ENCODE assay signal across 27 mouse cellular contexts in the genomic region with DNA sequence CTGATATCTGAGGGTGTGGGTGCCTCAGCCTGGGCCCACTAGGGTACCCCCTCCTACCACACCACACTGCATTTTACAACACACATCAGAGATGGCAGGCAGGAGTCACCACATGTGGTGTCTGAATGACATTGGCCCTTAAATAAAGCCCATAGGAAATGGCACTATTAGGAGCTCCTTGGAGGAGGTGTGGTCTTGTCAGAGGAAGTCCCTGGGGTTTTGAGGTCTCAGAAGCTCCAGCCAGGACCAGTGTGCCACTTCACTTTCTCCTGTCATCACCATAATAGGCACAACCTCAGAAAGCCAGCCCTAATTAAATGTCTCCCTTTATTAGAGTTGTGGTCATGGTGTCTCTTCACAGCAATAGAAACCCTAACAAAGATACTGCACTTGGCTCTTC. TPM values are rescaled to one million over a fixed set of nuclear protein-coding genes. Genes with fewer than 3 reads are reported as not detected.
DNase-seq lines count a peak whose midpoint lies in the region; ATAC-seq lines count a peak whose summit lies in the region.
"Had no signal": no experiment of that assay in that cellular context is flagged by ENCODE, and none has a peak within 500 bp of the region (broad histone marks: within the 10 kb centered on the region; RNA-seq: fewer than 3 reads in every experiment).

No protein-coding gene starts in this region.

- peak overlapping the region; percentile 67 for H3K4me3 ChIP-seq in megakaryocyte, embryonic 14.5 days (replicated peaks)
- no peak overlapping the region for H3K4me3 ChIP-seq in hindbrain, embryonic 14.5 days (replicated peaks; ENCODE audit: low read length)
- H3K4me3 ChIP-seq: embryonic facial prominence, embryonic 13.5 days; embryonic facial prominence, embryonic 15.5 days; erythroblast, embryonic 14.5 days; forebrain, embryonic 10.5 days; forebrain, embryonic 12.5 days had no signal

- H3K4me2 ChIP-seq in hindbrain, embryonic 14.5 days (replicated peaks), result no peak overlapping the region
- H3K4me2 ChIP-seq: embryonic facial prominence, embryonic 13.5 days; embryonic facial prominence, embryonic 15.5 days; forebrain, embryonic 12.5 days had no signal

- peak; percentile 16 for DNase-seq in splenic B cell, adult 2 months (ENCODE audit: low read depth, low spot score)
- DNase-seq in hindbrain, embryonic 14.5 days (ENCODE audit: low spot score), result no peak
- DNase-seq in right cerebral cortex, adult 2 months (ENCODE audit: low spot score in 2 of 2), result no peak
- DNase-seq: adrenal gland, adult 2 months; adrenal gland, postnatal 10 days; adrenal gland, postnatal 25 days; cerebellum, adult 11-12 months; cerebellum, adult 2 months; cerebellum, adult 9-10 months; cerebellum, postnatal 10 days; cerebellum, postnatal 25 days; embryo, embryonic 11 days had no signal

- H3K27ac ChIP-seq in hindbrain, embryonic 14.5 days, result no peak overlapping the region
- H3K27ac ChIP-seq: embryonic facial prominence, embryonic 13.5 days; embryonic facial prominence, embryonic 15.5 days; forebrain, embryonic 10.5 days; forebrain, embryonic 12.5 days had no signal

- peaks cover 38% of the 10 kb centered on the region for H3K36me3 ChIP-seq in megakaryocyte, embryonic 14.5 days (replicated peaks; ENCODE audit: low read length)
- H3K36me3 ChIP-seq in splenic B cell, adult 2 months (ENCODE audit: control insufficient read depth, insufficient read depth, low read length, poor library complexity, severe bottlenecking), result no peaks in the 10 kb centered on the region
- H3K36me3 ChIP-seq in hindbrain, embryonic 14.5 days (replicated peaks; ENCODE audit: control insufficient read depth, insufficient read depth), result no peaks in the 10 kb centered on the region
- H3K36me3 ChIP-seq: embryonic facial prominence, embryonic 13.5 days; embryonic facial prominence, embryonic 15.5 days; forebrain, embryonic 10.5 days; forebrain, embryonic 12.5 days; G1E had no signal

- ATAC-seq in megakaryocyte, adult 5-6 weeks (ENCODE audit: poor library complexity, severe bottlenecking), result no peak
- peak; percentile 95 for ATAC-seq in common myeloid progenitor, adult 5-6 weeks (replicated peaks; ENCODE audit: low read depth, poor library complexity, severe bottlenecking)
- ATAC-seq in hematopoietic stem cell, adult 5-6 weeks (replicated peaks in 1 of 2; ENCODE audit: insufficient read depth in 1 of 2, low FRiP score in 2 of 2, low TSS enrichment in 1 of 2, low read depth in 1 of 2, poor library complexity in 2 of 2, severe bottlenecking in 2 of 2), result peak; percentile 79 to 80
- no peak for ATAC-seq in cerebellum, adult (ENCODE audit: insufficient number of reproducible peaks, low FRiP score, low TSS enrichment)
- ATAC-seq in hindbrain, embryonic 14.5 days (ENCODE audit: low FRiP score), result no peak
- ATAC-seq: activated CD4-positive, CD25-positive, alpha-beta regulatory T cell, adult 4 months; forebrain, embryonic 14.5 days; forebrain, embryonic 16.5 days; Patski had no signal

- peaks cover 82% of the 10 kb centered on the region for H3K4me1 ChIP-seq in megakaryocyte, embryonic 14.5 days
- H3K4me1 ChIP-seq in hindbrain, embryonic 14.5 days (replicated peaks; ENCODE audit: control insufficient read depth, insufficient read depth, low read length), result no peaks in the 10 kb centered on the region
- H3K4me1 ChIP-seq: embryonic facial prominence, embryonic 13.5 days; embryonic facial prominence, embryonic 15.5 days had no signal

- no peak overlapping the region for H3K9ac ChIP-seq in hindbrain, embryonic 14.5 days
- H3K9ac ChIP-seq: embryonic facial prominence, embryonic 13.5 days; embryonic facial prominence, embryonic 15.5 days; forebrain, embryonic 12.5 days had no signal

- no peaks in the 10 kb centered on the region for H3K27me3 ChIP-seq in megakaryocyte, embryonic 14.5 days (replicated peaks)
- no peaks in the 10 kb centered on the region for H3K27me3 ChIP-seq in splenic B cell, adult 2 months (ENCODE audit: control insufficient read depth, insufficient read depth, low read length, poor library complexity, severe bottlenecking)
- H3K27me3 ChIP-seq in hindbrain, embryonic 14.5 days (ENCODE audit: control insufficient read depth, insufficient read depth, low read length), result no peaks in the 10 kb centered on the region
- H3K27me3 ChIP-seq: embryonic facial prominence, embryonic 13.5 days; embryonic facial prominence, embryonic 15.5 days; forebrain, embryonic 12.5 days; Patski had no signal

- no peaks in the 10 kb centered on the region for H3K9me3 ChIP-seq in megakaryocyte, embryonic 14.5 days
- H3K9me3 ChIP-seq in hindbrain, embryonic 14.5 days (ENCODE audit: control insufficient read depth, low read length), result no peaks in the 10 kb centered on the region
- H3K9me3 ChIP-seq: embryonic facial prominence, embryonic 13.5 days; embryonic facial prominence, embryonic 15.5 days; forebrain, embryonic 10.5 days; forebrain, embryonic 12.5 days; G1E had no signal

RNA-seq across cellular contexts. Expression of a gene that starts 14.4 kb away (rescaled TPM):
- 3.4 and 4.3 TPM in 2 replicates for polyA plus RNA-seq in megakaryocyte, embryonic 14.5 days (2012; ENCODE audit: insufficient read depth, low replicate concordance)
- total RNA-seq in megakaryocyte, adult 5-6 weeks (2015), result 30.8 and 31.5 TPM in 2 replicates
- 25.7 and 28.8 TPM in 2 replicates for total RNA-seq in megakaryocyte, adult 5-6 weeks (2017)
- total RNA-seq in common myeloid progenitor, adult 5-6 weeks (2017), result 49.1 and 67.5 TPM in 2 replicates
- total RNA-seq in hematopoietic stem cell, adult 5-6 weeks (2017), result 50.7 and 69.6 TPM in 2 replicates
- polyA plus RNA-seq in hindbrain, embryonic 14.5 days (2014; fragmentation: Nextera tagmentation; extraction: Ambion mirVana), result 26.9 and 27.1 TPM in 2 replicates

RNA-seq across cellular contexts. Expression of a gene that starts 50.8 kb away (rescaled TPM):
- 1.8 and 4.8 TPM in 2 replicates for polyA plus RNA-seq in megakaryocyte, embryonic 14.5 days (2012; ENCODE audit: insufficient read depth, low replicate concordance)
- 159 and 200 TPM in 2 replicates for total RNA-seq in megakaryocyte, adult 5-6 weeks (2015)
- total RNA-seq in megakaryocyte, adult 5-6 weeks (2017), result 162 and 176 TPM in 2 replicates
- 242 and 296 TPM in 2 replicates for total RNA-seq in common myeloid progenitor, adult 5-6 weeks (2017)
- 289 and 306 TPM in 2 replicates for total RNA-seq in hematopoietic stem cell, adult 5-6 weeks (2017)
- 54.9 and 56.6 TPM in 2 replicates for polyA plus RNA-seq in hindbrain, embryonic 14.5 days (2014; fragmentation: Nextera tagmentation; extraction: Ambion mirVana)

Comparison
In these comparisons a context has a peak if more than half of its experiments do, and no peak if none do; other contexts are left out.
1. ATAC-seq: peak in common myeloid progenitor, adult 5-6 weeks (single experiment) and hematopoietic stem cell, adult 5-6 weeks (2 of 2); none in megakaryocyte, adult 5-6 weeks (single experiment), cerebellum, adult (single experiment) and hindbrain, embryonic 14.5 days (single experiment).